Mouse (Mus musculus) brain, embryonic 14.5 days (tissue): ENCODE data around the gene Ubfd1. TPM values are rescaled to one million over a fixed set of nuclear protein-coding genes. Genes with fewer than 3 reads are reported as not detected.

Source experiments
- DNase-seq: peaks from one replicate; pipeline ENCODE4 v3.0.0-alpha.2; 2011; ENCODE audit warnings: low read depth
- CTCF ChIP-seq: fragments of 200-500 bp; IDR thresholded peaks from 2 replicates; pipeline ENCODE4 v1.5.1; 2012; ENCODE audit warnings: inconsistent platforms, mild to moderate bottlenecking, moderate library complexity, borderline replicate concordance; ENCODE audit not compliant: insufficient read depth, insufficient read length; ENCODE audit errors: extremely low read depth
- POLR2A ChIP-seq: fragments of 200-500 bp; IDR thresholded peaks from 2 replicates; pipeline ENCODE4 v1.6.1; 2012; ENCODE audit warnings: mild to moderate bottlenecking, inconsistent platforms, borderline replicate concordance; ENCODE audit not compliant: poor library complexity, insufficient read depth, insufficient read length, severe bottlenecking; ENCODE audit errors: extremely low read depth
- polyA plus RNA-seq: library from polyadenylated mRNA; depleted of rRNA; stranded (reverse); fragments of >200 nt; gene quantifications from 2 replicates; pipeline ENCODE4 v1.2.3, GENCODE M21; 2012

Gene Ubfd1
- polyA plus RNA-seq, 1 experiment = 89.6 TPM

GRCm38 (mm10) chr7:122046813-122047212 lies 20.2 kb upstream of the Ubfd1 start:
- DNase-seq = no peak
- TF ChIP-seq CTCF (no peak), POLR2A (no peak)

DNA sequence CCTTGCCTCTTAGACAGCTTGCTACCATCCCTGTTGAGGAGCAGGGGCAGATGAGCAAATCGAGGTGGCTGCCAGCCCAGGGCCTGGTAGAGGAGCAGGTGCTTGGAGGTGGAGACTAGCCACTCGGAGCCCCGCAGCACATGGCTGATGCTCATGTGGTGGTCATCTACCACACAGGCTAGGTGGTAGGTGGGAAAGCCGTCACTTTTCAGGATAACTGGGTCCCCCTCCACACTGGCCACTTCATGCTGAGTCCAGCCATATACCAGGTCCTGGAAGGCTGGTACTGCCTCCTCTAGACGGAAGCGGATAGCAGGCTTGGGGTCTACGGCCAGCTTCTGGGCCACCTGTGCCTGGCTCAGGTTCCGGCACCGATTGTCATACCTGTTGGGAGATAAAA lies 18.8 kb upstream of the Ubfd1 start:
- DNase-seq = no peak
- no peak for TF ChIP-seq POLR2A
- TF ChIP-seq CTCF = no peak

- DNase-seq = no peak
- no peak for TF ChIP-seq CTCF
- no peak for TF ChIP-seq POLR2A
Measured at GRCm38 (mm10) chr7:122050834-122051233, 16.1 kb upstream of the Ubfd1 start.

- no peak for DNase-seq
- TF ChIP-seq CTCF (no peak), POLR2A (no peak)
Measured at GRCm38 (mm10) chr7:122056633-122057032, 10.3 kb upstream of the Ubfd1 start.

GRCm38 (mm10) chr7:122065656-122066055 lies 1.3 kb upstream of the Ubfd1 start:
- no peak for DNase-seq
- TF ChIP-seq CTCF (no peak), POLR2A (no peak)

DNA sequence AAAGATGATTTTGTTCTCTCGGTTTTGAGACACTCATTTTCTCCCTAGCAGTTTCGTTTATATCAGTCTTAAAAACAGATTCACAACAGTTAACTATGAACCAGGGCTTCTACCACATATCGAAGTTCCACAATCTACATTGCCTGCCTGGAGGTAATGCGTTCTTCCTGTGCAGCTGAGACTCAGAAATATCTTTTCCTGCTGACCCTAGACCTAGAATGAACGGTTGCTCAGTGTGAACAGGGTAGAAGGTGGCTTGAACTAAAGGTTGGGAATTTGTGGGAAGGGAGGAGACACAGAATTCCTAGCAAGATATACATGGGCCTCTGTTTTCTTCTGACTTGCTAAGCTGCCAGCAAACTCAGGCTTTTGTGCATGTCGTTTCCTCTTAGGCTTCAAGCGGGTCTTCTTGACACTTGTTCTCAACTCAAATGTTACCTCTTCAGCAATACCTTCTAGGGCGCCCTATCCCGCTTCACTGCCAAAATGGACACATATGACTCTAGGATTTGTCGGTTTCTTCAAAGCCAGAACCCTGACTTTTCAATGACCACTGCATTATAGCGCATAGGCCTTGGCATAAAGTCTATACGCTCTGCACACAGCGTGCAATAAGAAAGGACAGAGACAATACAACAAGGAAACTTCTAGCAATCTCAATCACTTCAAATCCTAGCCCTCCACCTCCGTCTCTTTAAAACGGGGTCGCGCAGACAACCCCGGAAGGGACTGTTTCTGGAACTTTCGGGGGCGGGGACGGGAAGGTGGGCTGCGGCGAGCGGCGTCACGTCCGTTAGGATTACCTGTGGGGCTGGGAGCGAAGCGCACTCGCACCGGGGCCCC lies 652 bp upstream of the Ubfd1 start:
- no peak for DNase-seq
- TF ChIP-seq POLR2A (no peak), CTCF (no peak)

DNA sequence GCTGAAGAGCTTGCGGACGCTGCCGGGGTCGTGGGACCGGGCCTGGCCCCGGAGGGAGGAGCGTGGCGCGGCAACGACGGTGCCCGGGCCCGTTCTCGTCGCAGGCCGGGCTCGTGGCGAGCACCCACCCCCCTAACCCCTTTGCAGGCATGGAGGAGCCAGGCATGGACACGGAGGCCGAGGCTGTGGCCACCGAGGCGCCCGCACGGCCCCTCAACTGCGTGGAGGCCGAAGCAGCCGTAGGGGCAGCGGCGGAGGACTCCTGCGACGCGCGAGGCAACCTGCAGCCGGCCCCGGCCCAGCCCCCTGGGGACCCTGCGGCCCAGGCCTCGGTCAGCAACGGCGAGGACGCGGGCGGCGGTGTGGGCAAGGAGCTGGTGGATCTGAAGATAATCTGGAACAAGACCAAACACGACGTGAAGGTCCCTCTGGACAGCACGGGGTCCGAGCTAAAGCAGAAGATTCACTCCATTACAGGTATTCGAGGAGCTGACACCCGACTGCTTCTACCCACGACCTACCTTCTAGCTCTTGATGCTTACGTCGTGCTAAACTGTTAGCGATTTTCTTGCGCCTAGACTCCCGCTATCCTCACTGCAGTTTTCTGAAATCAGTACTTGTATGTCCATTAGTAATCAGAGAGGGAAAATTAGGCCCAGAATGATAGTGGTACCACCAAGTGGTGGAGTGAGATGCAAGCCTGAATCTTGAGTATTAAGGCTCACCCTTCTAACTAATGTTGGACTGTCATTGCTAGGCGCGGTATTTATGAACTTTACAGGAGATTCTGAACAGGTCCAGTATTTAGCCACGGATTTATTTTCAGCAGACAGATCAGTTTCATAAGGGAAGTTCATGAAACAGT lies 774 bp downstream of the Ubfd1 start:
- TF ChIP-seq CTCF (no peak), POLR2A (no peak)
- peak; percentile 28 for DNase-seq

DNA sequence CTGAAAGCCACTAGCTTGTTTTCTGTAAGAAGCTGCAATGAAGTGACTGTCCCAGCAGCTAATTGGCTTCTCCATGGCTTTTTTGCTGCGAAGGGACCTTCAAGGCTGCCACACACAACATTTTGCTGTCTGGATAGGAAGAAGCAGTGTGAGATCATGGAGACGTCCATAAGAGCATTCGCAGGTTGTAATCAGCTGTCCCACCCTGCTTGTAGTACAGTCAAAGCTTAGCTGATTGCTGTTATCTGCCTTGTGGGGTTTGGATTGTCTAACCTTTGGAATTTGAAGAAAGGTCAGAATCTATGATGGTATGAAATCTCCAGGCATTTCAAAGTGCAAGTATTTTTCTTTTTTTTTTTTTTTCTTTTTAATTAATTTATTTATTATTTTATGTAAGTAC lies 7.4 kb downstream of the Ubfd1 start:
- TF ChIP-seq POLR2A (no peak), CTCF (no peak)
- no peak for DNase-seq

- DNase-seq = no peak
- no peak for TF ChIP-seq POLR2A
- TF ChIP-seq CTCF = no peak
Measured at GRCm38 (mm10) chr7:122079798-122080554, 13.0 kb downstream of the Ubfd1 start.

DNA sequence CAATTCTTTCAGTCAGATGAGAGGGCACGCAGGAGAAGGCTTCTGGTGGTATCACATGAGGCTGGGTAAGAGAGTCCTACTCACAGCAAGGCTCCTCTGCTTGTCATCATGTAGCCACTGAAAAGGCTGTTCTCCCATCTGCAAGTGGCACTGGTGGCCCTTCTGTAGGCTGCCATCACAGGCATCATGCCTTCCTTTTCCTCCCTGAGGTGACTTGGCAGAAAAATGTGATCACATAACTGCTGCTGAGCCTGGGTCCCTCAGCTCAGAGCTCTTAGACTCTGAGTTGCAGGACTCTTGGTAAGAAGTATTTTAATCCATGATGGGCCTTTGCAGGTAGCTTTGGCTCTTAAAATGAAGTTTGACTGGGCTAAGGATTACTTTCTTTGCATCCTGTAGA lies 14.1 kb downstream of the Ubfd1 start:
- DNase-seq = no peak
- TF ChIP-seq POLR2A (no peak), CTCF (no peak)

GRCm38 (mm10) chr7:122087195-122087982 lies 20.4 kb downstream of the Ubfd1 start:
- TF ChIP-seq POLR2A (no peak), CTCF (no peak)
- DNase-seq = no peak
